19 mouse cellular contexts compared by ENCODE assay signal in genomic region chr16:4265351-4265750, GRCm38 (mm10).
"Had no signal": no experiment of that assay in that cellular context is flagged by ENCODE, and none has a peak within 500 bp of the region (broad histone marks: within the 10 kb centered on the region; RNA-seq: fewer than 3 reads in every experiment).

No protein-coding gene starts in this region.

- H3K9me3 ChIP-seq: limb, embryonic 12.5 days; limb, embryonic 15.5 days had no signal

- H3K4me3 ChIP-seq: layer of hippocampus, adult 2 months; limb, embryonic 12.5 days; limb, embryonic 15.5 days had no signal

- H3K27ac ChIP-seq: layer of hippocampus, adult 2 months; limb, embryonic 12.5 days; limb, embryonic 15.5 days; liver, embryonic 14.5 days; macrophage had no signal

- H3K9ac ChIP-seq: limb, embryonic 12.5 days; limb, embryonic 15.5 days; liver, embryonic 14.5 days; liver, postnatal 0 days; lung, embryonic 14.5 days had no signal

- ATAC-seq: liver, postnatal 0 days; lung, postnatal 0 days had no signal

- H3K36me3 ChIP-seq: limb, embryonic 12.5 days; limb, embryonic 15.5 days had no signal

- H3K27me3 ChIP-seq: limb, embryonic 12.5 days; limb, embryonic 15.5 days had no signal

- DNase-seq: kidney, adult 9 months; kidney, postnatal 14 days; kidney, postnatal 4 days; layer of hippocampus, adult 9-11 months; left cerebral cortex, postnatal 4 days; liver, postnatal 0 days; lung, embryonic 14.5 days; midbrain, embryonic 14.5 days; thymus, adult 18-20 months; thymus, postnatal 14 days; thymus, postnatal 4 days had no signal

- H3K4me2 ChIP-seq: limb, embryonic 12.5 days; limb, embryonic 15.5 days; liver, embryonic 11.5 days; lung, embryonic 14.5 days; midbrain, embryonic 11.5 days had no signal
